Mouse (Mus musculus) ovary, postnatal 36 days (tissue): ENCODE measurements around the gene Rab5b.

Experiments
- DNase-seq: peaks from one replicate; pipeline ENCODE4 v3.0.0; 2022; ENCODE audit warnings: low spot score, mixed read lengths

The Rab5b gene

DNA sequence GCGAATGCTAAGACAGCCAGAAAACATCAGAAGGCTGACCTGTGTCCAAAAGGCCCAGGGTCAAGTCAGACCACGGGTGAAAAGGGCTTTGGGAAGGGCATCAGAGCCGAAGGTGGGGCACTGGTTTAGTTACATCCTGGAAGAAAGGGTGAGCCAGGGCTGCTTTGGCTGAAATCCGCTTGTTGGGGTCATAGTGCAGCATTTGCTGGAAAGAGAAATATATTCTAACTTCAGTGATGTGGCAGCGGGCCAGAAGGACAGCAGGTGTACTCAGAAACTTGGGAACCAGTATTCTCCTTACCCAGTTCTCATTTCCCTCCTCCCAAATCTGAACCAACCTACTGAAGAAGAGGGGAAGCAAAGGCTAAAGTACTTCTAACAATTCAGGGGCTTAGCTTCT, 2.9 kb upstream of the Rab5b start:
- no peak for DNase-seq

DNA sequence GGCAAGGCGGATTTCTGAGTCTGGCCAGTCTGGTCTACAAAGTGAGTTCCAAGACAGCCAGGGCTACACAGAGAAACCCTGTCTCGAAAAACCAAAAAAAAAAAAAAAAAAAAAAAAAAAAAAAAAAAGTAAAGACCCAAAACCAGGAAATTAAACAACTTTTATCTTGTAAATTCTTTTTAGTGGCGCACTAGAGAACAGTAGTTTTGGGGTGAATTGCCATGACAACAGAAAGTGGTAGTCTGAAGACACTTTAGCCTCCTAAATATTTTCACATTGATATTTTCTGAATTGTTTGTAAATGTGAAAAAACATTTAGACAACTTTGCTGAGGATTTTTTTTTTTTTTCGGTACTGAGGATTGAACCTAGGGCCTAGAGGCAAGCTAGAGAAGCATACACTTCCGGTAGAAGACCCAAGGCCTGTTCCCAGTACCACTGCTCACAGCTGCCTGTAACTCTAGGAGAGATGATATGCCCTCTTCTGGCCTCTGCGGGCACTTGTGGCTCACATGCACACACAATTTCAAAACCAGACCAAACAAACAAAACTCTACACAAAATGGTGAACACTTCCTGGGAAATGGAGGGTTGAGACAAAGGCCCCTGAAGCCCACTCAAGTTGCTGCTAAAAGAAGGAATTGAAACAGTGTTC, 1.1 kb upstream of the Rab5b start:
- no peak for DNase-seq

DNA sequence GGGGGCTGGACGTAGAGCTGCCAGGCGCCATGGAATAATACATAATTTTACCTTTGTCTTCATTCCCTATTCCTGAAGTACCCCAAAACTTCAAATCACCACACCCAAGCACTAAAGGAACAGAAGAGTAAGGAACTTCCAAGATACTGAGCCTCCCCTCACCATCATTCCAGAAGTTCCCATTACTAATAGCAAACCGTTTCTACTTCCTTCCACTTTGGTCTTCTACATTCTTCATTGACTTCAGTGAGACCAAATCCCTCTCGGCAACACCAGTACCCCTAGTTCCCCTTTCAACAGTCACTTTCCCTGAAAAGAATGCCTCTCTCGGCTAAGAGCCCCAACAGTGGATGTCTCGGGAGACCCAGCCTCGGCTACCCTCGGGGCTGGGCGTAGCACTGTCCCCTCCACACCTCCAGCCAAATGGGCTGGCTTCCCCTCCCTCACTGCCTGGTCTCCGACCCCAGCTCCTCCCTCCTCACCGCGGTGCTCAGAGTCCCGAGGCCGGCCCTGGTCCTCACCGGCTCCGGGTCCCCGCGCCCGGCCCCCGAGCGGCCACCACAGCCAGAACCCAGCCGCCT, 563 bp downstream of the Rab5b start:
- DNase-seq, result no peak

DNA sequence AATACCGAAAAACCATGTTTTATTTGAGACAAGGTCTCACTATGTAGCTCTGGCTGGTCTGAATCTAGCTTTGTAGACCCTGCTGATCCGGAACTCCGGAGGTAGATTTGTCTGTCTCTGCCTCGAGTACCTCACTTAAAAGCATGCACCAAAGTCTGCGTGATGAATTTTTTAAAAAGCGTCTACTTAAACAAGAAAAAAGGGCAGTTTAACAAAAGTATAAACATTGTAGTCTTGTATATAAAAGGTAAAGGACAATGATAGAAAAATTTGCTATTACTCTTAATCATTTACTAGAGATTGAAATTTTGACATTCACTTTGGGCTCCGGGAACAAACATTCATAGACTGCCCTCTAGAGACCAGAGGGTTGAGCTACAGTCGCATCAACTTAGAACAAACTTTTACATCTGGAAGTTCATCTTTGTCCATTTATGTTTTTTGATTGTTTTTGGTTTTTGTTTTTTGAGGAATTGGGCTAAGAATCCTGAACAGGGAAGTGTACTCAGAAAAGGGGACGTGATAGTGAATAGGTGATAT, 21.5 kb downstream of the Rab5b start:
- DNase-seq, result no peak

DNA sequence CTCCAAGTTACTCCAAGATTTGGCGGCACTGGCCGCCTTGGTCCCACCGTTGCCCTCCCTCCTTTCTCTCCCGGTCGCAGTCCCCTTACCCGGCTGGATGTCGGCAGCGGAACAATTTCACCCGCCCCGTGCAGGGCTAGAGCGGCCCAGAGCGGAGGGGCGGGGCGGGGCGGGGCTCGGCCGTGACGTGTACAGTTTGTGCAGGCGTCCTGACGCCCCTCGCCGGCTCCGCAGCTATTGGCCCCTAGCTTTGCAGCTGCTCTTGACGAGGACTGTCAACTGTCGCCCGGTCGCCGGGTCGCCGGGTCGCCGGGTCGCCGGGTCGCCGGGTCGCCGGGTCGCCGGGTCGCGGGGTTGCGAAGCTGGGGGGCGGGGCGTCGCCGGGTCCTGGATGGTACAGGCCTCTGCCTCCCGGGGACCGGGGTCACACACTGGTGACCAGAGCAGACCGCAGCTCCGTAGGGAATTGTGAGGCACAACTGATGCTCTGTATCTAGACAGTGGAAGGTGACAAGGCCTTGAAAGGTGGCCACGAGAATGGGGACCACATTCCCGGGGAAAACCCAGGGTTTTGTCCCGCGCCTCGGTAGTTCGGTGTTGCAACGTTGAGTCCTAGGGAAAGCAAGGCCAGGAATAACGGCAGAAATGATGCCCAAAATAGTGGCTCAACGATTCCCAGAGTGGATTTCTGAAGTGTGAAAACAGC, 22.1 kb downstream of the Rab5b start, which contains the start of gene Suox:
TSS of gene Suox (minus strand) at position 311 of the 706 bp plus-strand sequence.
- DNase-seq, result peak; percentile 82

DNA sequence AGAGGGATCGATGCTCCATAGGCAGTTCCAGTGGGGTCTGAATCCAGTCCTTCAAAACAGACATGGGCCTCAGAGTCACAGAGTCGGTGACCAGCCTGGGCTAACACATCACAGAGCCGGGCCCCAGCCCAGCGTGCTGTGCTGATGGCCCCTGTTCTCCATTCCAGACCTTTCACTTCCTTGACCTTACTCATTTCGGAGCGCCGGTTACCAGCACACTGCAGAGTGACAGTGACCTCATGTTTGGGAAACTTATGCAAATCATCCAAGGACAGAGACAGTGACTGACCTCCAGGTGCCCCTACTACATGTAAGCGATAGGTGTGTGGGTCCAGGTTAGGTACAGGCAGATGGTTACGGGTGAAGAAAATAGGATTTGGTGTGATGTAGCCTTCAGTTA, 24.9 kb downstream of the Rab5b start:
- no peak for DNase-seq

DNA sequence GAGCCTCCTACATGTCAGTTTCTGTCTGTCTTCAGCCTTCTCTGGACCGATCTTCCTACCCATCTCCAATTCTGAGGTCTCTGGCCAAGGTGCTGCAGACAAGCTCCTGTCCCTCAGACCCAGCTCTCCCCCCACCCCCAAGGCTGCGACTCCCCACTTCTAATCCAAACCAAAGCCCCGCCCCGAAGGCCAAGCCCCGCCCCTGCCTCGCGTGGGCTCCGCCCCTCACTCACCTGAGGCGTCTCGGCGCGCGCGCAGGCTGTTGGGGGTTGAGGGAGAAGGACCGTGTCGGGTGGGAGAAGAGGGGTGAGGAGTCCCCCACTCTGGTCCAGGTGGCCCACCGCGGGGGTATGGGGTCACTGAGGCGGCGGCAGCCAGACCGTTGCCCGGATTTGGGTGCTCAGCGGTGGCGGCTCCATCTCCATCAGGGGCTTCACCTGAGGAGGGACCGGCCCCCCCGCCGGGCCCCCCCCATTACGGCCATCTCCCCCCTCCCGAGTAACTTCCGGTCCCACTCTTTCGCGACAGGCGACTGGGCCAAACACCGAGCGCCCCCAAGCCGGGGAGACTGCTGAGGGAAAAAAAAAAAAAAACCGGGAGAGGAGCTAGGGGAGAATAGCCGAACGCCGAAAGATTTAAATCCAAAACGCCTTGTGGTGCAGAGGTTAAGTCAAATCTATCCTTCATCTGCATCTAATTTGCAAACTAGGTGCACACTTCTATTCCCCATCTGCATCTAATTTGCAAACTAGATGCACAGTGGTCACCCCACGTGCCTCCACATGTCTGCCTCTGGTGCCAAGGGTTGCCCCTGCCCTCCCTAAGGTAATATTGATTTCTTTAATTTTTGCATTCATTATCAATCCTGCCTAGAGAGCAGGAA, 27.0 kb downstream of the Rab5b start:
- DNase-seq, result peak; percentile 70

DNA sequence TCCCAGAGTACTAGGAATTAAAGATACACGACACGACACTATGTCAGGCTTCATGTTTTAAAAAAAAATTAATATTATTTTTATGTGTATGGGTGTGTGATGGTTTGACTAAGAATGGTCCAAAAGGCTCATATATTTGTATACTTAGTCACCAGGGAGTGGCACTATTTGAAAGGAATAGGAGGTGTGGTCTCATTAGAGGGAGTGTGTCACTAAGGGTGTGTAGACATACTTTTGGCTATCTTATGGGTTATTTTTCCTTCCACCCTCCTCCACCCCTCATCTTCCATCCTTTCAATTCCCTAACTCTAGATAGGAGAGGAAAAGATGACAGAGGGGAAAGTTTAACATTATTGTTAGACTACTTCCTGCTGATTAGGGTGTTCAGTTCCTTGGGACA, 30.3 kb downstream of the Rab5b start:
- no peak for DNase-seq

DNA sequence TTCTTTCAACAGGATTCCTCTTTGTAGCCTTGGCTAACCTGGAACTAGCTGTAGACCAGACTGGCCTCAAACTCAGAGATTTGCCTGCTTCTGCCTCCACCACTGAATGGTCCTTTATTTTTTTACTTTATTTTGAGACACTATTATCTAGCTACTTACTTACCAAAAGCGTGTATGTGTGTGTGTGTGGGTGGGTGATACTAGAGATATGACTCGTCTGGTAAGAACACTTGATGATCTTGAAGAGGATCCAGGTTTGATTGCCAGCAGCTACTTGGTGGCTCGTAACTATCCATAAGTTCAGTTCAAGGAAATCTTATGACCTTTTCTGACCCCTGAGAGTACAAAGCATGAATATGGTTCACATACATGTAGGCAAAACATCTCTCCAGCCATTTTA, 30.8 kb downstream of the Rab5b start:
- no peak for DNase-seq

DNA sequence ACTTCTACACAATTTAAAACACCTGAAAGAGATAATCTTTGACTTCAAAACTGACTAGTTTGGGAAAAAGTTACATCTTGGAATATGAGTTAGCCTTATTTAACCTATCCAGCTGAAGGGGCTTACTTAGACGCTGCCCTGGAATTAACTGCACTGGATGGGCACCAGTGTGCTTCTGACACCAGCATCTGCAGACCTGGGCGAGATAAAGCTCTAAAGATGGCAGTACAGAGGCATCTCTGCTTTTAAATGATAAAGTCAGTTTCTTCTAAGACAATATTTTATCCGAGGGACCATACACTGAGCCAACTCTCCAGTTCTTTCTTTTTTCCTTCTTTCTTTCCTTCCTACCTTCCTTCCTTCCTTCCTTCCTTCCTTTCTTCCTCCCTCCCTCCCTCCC, 31.3 kb downstream of the Rab5b start:
- no peak for DNase-seq

DNA sequence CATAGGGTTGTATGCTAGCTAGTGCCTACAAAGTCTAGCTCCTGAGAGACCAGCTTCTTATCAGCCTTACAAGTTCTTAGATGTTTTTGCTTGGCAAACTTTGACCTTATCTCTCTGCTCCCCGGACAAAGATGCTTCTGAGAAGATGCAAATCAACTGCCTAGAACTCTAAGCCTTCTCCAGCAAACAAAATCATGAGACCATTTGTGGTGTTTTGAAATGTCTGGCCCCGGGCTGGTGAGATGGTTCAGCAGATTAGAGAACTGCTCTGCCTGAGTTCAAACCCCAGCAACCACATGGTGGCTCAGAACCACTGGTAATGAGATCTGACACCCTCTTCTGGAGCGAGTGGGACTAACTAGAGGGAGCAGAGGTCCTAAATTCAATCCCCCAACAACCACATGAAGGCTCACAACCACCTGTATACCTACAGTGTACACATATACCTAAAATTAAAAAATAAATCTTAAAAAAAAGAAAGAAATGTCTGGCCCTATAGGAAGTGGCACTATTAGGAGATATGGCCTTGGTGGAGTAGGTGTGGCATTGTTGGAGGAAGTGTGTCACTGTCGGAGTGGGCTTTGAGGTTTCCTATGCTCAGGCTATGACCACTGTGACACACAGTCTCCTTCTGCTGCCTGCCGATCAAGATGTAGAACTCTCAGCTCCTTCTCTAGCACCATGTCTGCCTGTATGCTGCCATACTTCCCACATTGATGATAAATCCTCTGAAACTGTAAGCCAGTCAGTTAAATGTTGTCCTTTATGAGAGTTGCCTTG, 32.4 kb downstream of the Rab5b start:
- no peak for DNase-seq

DNA sequence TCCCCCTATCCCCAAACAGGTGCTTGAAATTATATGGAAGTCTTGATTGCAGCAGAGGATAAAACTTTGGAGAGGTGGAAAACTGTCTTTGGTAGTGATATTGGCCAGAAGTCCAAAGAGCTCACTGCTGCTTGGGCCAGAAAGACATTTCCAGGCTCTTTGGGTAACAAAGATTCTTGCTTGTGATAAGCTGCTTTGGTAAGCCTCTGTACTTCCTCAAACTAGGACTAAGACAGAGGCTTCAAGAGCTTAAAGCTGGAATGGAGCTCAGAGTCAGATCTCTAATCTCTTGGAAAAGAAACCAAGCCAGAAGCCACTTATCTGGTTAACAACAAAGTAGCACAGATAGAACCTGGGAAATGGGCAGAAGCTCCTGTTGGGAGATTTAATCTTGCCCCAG, 33.6 kb downstream of the Rab5b start:
- DNase-seq, result no peak

DNA sequence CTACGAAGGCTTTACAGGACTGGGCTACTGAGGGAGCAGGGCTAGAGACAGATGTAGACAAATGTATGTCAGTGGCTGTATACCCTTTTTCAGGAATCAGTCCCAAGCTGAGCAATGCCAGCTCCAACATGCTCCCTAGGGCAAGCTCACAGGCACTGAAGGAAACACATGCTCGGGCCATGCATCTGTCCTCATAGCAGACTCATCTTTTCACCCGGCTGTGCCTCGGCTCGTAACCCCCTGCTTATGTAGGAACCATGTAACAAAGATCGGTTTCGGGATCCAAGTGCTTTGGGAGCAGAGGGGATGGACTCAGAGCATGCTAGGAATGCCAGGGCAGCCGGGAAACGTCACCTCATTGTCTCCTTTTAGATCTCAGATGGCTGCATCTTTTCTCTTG, 36.6 kb downstream of the Rab5b start:
- DNase-seq, result no peak

DNA sequence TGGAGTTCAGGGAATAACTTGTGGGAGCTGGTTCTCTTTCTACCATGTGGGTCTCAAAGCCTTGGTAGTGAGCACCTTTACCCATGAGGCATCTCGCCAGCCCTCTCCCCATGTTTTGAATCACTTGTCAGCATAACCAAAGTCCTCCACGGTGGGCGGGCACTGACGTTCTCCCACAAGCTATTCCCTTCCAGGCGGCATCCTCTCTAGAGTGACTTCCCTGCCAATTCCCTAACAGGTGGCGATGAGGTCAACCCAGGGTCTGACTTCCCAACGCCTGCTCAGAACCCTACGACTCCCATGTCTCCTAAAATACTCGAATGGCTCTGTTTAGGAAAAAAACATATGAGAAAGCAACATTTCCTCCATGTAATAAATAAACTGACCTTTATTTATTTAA, 38.2 kb downstream of the Rab5b start:
- DNase-seq, result no peak

DNA sequence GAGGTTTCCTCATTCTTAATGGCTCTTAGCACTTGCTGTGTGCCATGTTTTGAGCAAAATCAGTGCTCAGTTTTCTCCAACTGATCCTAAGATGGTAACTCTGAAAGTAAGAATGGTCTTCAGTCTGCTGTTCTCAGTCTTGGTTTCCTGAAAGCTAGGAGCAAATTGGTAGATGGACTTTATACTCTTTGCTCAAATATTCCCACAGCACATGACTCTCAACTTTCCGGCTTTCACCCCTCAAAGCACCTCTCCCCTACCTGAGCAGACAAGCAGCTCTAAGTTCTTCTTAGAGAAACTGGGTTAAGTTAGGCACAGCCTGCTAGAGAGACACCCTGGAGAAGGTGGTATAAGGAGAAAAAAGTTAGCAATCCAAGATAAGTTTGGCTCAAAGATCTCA, 39.3 kb downstream of the Rab5b start:
- DNase-seq, result no peak

DNA sequence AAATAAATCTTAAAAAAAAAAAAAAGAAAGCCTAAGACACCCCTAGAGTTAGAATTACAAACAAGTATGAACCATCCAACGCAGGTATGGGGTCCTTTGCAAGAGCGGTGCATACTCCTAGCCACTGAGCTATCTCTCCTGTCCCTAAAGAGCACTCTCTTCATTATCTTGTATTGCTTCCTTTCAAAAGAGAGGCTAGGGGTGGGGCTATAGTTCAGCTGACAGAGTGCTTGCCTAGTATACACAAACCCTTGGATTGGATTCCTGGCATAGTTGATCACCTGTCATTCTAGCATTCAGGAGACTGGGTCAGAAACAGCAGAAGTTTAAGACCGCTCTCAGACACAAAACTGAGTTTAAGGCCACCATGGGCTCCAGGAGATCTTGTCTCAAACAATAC, 40.8 kb downstream of the Rab5b start:
- DNase-seq, result no peak

DNA sequence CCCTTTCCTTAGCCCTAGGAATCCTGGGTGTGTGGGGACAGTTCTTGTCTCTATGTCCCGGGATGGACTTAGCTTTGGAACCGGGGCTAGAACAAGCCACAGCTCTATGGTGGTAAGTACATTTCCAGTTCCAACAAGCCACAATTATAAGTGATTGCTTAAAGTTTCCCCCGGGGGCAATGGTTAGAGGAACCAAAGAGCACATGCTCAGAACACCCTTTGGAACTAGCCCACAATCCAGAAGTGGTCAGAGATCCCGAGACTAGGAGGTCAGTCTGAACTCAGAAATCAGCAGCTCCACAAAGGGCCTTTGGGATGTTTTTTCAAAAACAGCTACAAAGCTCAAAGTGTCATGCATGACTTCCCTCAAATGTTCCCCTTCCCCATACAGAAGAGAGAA, 42.2 kb downstream of the Rab5b start:
- DNase-seq, result no peak

DNA sequence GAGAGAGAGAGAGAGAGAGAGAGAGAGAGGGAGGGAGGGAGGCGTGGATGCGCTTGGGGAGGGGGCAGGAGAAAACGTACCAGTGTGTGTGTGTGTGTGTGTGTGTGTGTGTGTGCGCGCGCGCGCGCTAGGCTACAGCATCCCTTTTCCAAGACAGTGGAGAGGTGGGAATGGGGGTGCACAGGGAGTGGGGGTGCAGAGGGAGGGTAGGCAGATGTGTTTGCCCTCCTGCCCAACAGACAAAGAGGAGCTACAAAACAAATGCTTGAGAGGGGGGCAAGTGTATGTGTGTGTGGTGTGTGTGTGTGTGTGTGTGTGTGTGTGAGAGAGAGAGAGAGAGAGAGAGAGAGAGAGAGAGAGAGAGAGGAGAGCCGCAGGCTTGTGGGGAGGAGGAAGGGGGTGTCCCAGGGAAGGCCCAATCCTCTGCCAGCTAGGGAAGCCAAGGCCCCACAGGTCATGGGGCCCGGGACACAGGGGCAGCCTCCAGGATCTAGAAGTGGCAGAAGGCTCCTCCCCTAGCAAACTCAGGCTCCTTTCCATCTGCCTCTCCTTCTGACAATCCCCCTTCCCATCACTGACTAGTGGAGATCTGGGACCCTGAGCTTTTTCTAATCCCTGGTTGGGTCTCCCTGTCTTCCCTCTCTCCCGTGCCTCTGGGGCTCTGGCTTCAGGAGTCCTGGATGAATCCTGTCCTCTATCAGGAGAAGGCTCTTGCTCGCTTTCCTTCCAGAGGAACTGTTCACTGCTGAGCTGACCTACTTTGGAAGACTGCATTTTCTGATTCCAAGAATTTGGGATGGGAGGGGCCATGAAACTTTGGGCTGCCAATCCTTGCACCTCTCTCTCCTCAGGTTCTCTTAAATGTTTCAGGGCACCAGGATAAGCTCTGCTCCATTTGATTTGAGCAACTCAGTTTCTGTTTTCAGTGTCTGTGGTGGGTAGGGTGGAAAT, 49.6 kb downstream of the Rab5b start:
- DNase-seq, result no peak

DNA sequence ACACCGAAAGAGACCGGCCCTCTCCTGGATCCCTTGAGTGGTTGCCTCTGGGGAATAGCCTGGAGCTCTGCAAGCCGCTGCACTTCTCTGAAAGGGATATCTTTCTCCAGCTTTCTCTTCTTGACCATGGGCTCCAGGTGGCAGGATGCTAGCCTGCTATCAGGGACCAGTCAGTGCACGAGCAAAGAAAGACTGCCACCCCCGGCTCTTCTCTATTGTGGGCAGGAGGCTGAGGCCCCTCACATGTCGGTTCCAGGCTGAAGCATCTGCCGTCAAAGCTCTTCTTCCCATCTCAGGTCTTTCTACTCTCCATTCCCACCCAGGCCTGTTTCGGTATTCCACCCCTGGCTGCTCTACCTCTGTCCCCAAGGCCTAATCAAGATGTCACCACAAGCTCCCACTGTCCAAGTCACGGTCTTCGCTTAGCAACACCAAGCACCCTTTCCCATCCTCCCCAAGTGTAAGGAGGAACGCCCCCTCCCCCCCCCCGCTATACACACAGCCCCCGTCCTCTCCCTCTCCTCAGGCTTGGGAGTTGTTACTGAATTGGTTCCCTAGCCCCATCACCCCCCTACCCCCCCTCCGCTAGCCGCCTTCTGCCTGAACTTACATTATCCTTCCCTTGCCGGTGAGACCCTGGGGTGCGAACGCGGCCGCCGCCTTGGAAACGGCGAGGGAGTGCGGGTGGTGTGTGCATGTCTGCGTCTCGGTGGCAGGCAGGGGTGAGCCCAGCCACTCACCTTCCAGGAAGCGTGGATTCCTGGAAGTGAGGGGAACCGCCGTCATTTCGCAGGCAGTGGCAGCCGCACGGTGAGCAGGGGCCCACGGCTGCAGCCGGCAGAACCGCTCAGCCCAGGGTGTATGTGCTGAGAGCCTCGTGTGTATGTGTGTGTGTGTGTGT, 50.7 kb downstream of the Rab5b start, which contains the start of gene Ikzf4:
TSS of gene Ikzf4 (minus strand) at position 881 of the 901 bp plus-strand sequence.
- peak; percentile 41 for DNase-seq
